Mouse (Mus musculus) brain, embryonic 18.5 days (tissue): ENCODE results near the gene Gabra3.

Experiments
- DNase-seq: peaks from one replicate; pipeline ENCODE4 v3.0.0-alpha.2; 2012; ENCODE audit warnings: low read depth, low spot score

Gene Gabra3

DNA sequence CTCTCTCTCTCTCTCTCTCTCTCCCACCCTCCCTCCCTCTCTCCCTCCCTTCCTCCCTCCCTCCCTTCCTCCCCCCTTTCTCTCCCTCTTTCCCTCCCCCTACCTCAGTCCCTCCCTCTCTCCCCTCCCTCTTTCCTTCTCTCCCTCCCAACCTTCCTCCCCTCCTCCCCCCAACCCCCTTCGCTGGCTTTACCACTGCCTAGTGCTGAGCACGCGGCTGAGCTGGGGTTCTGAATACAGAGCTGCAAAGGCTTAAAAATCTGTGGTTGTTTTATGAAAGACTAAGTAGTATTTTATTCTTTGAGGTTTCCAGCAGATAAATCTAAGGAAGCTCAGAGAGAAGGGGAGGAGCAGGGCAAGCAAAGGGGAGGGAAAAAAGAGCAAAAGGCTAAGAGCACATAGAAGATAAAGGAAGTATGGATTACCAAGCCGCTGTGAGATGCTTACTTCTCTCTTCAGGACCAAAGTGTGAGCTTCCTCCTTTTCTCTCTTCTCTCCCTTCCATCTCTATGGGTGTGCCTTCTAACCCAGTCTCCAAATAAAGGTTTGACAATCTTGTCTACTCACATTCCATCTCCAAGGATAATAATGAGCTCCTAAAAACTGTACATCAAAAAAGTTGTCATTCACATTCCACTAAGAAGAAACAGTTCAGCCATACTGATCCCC lies at the start of gene Gabra3:
Gabra3 (minus strand) TSS at position 619 of the 669 bp plus-strand sequence.
- DNase-seq, result peak; percentile 37

DNA sequence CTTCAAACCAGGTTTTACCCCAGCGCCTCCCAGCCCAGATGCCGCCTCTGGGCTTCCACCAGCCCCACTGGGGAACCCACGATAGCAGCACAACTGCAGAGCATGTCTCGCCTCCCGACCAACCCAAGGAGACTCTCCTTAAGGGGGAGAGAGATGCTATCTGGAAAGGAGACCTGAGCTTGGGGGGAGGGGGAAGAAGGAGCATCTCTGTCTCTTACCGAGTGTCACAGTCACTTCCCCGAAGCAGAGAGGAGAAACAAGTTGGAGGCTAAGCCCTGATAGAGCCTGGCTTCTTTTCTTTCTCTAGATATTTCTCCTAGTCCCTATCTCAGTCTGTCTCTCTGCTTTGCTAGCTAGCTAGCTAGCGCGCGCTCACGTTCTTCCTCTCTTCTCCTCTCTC lies 859 bp downstream of the Gabra3 start:
- peak; percentile 4 for DNase-seq

- DNase-seq, result no peak
Measured at GRCm38 (mm10) chrX:72655381-72655780, 1.3 kb downstream of the Gabra3 start.

GRCm38 (mm10) chrX:72650688-72651087 lies 6.0 kb downstream of the Gabra3 start:
- no peak for DNase-seq

- no peak for DNase-seq
Measured at GRCm38 (mm10) chrX:72644691-72645090, 12.0 kb downstream of the Gabra3 start.

- DNase-seq, result no peak
Measured at GRCm38 (mm10) chrX:72497284-72497683, 159.4 kb downstream of the Gabra3 start.

GRCm38 (mm10) chrX:72489806-72490205 lies 166.8 kb downstream of the Gabra3 start:
- DNase-seq, result no peak

DNA sequence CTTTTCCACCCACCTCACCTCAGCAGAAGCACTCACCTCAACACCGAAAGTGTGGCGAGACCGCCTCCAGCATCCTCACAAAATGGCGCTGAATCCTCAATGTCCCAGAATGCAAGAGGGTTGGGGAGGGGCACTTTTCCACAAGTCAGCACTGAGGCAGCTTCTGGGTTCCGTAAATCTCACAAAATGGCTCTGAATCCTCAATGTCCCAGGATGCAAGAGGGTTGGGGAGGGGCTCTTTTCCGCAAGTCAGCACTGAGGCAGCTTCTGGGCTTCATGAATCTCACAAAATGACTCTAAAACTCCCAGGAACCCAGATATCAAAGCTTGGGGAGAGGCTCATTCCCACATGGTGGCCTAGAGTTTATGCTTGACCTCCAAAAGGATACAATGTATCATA lies 269.9 kb downstream of the Gabra3 start, which contains the start of gene Magea10:
Magea10 (minus strand) TSS at position 101 of the 400 bp plus-strand sequence.
- DNase-seq, result no peak
